Mouse (Mus musculus) liver, postnatal 0 days (tissue): ENCODE results near the gene Krtap20-2.

Source experiments
- CTCF ChIP-seq: sonication (generic); IDR thresholded peaks from 2 replicates; pipeline ENCODE4 v1.5.1; 2016; ENCODE audit warnings: antibody characterized with exemption, low read depth
- EP300 ChIP-seq: IDR thresholded peaks from 2 replicates; pipeline ENCODE4 v1.6.1; 2016; ENCODE audit warnings: antibody characterized with exemption, low read depth, mild to moderate bottlenecking

- TF ChIP-seq EP300 (no peak), CTCF (no peak)
Observed at GRCm38 (mm10) chr16:89188621-89189020, 17.0 kb upstream of the Krtap20-2 start.
